Mouse (Mus musculus) midbrain, embryonic 16.5 days (tissue): ENCODE data around the gene Ybx2. TPM values are rescaled to one million over a fixed set of nuclear protein-coding genes. Genes with fewer than 3 reads are reported as not detected.

ENCODE experiments used
- ATAC-seq: fragments of 200-750 bp; cut with Nextera tagmentation; 2 replicates; pipeline ENCODE4 v1.8.0; 2017; ENCODE audit warnings: moderate TSS enrichment
- H3K27ac ChIP-seq: fragments of 300-500 bp; sonication (generic); 2 replicates; pipeline ENCODE4 v1.5.1; 2014; ENCODE audit warnings: mild to moderate bottlenecking, low read length, mixed read lengths
- H3K27me3 ChIP-seq: fragments of 300-500 bp; sonication (generic); 2 replicates; pipeline ENCODE4 v1.6.1; 2014; ENCODE audit warnings: low read depth, low read length, mixed read lengths; ENCODE audit not compliant: control insufficient read depth, insufficient read depth
- H3K36me3 ChIP-seq: fragments of 300-500 bp; sonication (generic); 2 replicates; pipeline ENCODE4 v1.6.1; 2014; ENCODE audit warnings: mild to moderate bottlenecking, low read length, moderate library complexity, mixed read lengths; ENCODE audit not compliant: control insufficient read depth, insufficient read depth
- H3K4me1 ChIP-seq: fragments of 300-500 bp; sonication (generic); 2 replicates; pipeline ENCODE4 v1.6.1; 2014; ENCODE audit warnings: mild to moderate bottlenecking, low read length, mixed read lengths; ENCODE audit not compliant: control insufficient read depth, insufficient read depth
- H3K4me2 ChIP-seq: fragments of 300-500 bp; sonication (generic); 2 replicates; pipeline ENCODE4 v1.6.1; 2014; ENCODE audit warnings: mild to moderate bottlenecking, low read length, mixed read lengths
- H3K4me3 ChIP-seq: fragments of 300-500 bp; sonication (generic); 2 replicates; pipeline ENCODE4 v1.5.1; 2014; ENCODE audit warnings: low read depth, mild to moderate bottlenecking, low read length, moderate library complexity, mixed read lengths
- H3K9ac ChIP-seq: fragments of 300-500 bp; sonication (generic); 2 replicates; pipeline ENCODE4 v1.6.1; 2014; ENCODE audit warnings: low read depth, low read length, mixed read lengths
- H3K9me3 ChIP-seq: fragments of 300-500 bp; sonication (generic); replicated peaks from 2 replicates; pipeline ENCODE4 v1.6.1; 2014; ENCODE audit warnings: mild to moderate bottlenecking, low read length, mixed read lengths; ENCODE audit not compliant: control insufficient read depth, poor library complexity, severe bottlenecking
- WGBS: fragments of 180-500 bp; shearing (Covaris S2); extraction: QIAGEN DNeasy Blood & Tissue Kit; methylation state at CpG from one replicate; pipeline ENCODE4 v1.1.7; 2014; 5-methylcytosine and 5-hydroxymethylcytosine counted together
- polyA plus RNA-seq: library from polyadenylated mRNA; unstranded; fragments of >200 nt; fragmentation: Nextera tagmentation; extraction: Ambion mirVana; gene quantifications from 2 replicates; pipeline ENCODE4 v1.2.1, GENCODE M21; 2015

Gene Ybx2
- polyA plus RNA-seq, 1 experiment from 2014 or later = 7.2 TPM

DNA sequence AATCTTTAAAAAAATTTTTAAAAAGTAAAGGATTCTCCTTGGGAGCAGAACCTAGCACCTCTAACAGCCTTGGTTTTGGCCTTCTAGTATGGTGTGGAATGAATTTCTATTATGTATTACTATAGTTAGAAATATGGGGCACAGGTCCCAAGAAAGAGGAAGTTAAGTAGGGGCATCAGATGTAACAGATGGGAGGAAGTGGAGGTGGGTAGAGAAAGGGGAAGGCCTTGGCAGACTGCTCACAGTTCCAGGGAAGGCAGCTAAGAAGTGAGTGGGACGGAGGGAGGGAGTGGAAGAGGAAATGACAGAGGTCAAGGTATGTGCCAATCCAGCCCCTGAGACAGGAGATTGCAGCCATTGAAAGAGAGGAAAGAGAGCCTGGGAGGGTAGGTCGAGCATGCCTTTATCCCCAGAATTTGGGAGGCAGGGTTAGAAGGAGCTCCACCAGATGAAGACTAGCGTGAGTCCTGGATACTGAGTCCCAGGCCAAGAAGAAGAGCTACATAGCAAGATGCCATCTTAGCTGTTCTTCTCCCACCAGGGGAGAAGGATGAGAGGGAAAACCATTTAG lies 4.5 kb upstream of the Ybx2 start:
- no peak overlapping the region for H3K4me2 ChIP-seq
- no peak for ATAC-seq
- H3K4me3 ChIP-seq = no peak overlapping the region
- no peaks in the 10 kb centered on the region for H3K27me3 ChIP-seq
- H3K27ac ChIP-seq = no peak overlapping the region
- WGBS = 77% methylated on average over 3 of the region's 3 CpGs
- no peaks in the 10 kb centered on the region for H3K36me3 ChIP-seq
- peaks cover 3% of the 10 kb centered on the region; the same call in 1 of the 2 replicates for H3K4me1 ChIP-seq
- no peaks in the 10 kb centered on the region for H3K9me3 ChIP-seq
- H3K9ac ChIP-seq = no peak overlapping the region

DNA sequence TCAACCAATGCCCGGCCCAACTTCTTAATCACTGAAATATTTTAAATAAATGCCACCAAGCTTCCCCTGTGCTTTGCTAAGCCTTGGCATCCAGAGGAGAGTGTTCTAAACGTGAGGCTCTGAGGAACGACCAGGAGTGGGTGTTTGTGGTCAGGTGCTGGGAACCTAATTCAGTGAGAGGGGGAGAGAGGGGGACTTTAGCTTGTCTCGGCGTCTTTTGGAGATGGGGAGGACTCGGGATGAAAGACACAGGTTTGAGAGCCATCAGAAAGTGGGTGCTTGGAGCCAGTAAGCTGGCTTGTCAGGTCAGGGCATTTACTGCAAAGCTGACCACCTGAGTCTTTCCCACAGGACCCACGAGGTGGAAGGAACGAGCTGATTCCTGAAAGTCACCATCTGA lies 3.8 kb upstream of the Ybx2 start:
- Histone ChIP-seq H3K4me3 (no peak overlapping the region), H3K36me3 (no peaks in the 10 kb centered on the region), H3K4me2 (no peak overlapping the region), H3K27me3 (peaks cover 1% of the 10 kb centered on the region), H3K4me1 (peaks cover 4% of the 10 kb centered on the region; the same call in 1 of the 2 replicates), H3K27ac (no peak overlapping the region), H3K9me3 (no peaks in the 10 kb centered on the region), H3K9ac (no peak overlapping the region)
- ATAC-seq = no peak
- WGBS = 79% methylated on average over 8 of the region's 8 CpGs

DNA sequence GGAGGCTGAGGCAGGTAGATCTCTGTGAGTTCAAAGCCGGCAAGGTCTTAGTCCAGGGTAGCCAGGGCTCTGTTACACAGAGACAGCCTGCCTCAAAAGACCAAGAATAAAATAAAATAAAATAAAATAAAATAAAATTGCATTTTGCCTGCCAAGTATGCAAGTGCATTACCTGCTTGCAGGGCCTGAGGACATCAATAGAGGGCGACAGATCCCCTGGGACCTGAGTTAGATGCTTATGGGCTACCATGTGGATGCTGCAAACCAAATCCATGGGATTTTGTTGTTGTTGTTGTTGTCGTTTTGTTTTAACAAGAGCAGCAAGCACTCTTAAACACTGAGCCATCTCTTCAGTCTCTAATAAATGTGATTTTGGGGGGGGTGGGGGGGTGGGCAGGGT lies 3.3 kb upstream of the Ybx2 start:
- Histone ChIP-seq H3K36me3 (no peaks in the 10 kb centered on the region), H3K4me3 (no peak overlapping the region), H3K9ac (no peak overlapping the region), H3K4me1 (peaks cover 4% of the 10 kb centered on the region; the same call in 1 of the 2 replicates), H3K4me2 (no peak overlapping the region), H3K27me3 (peaks cover 6% of the 10 kb centered on the region), H3K9me3 (no peaks in the 10 kb centered on the region), H3K27ac (no peak overlapping the region)
- WGBS = 35% methylated on average over 3 of the region's 3 CpGs
- no peak for ATAC-seq

DNA sequence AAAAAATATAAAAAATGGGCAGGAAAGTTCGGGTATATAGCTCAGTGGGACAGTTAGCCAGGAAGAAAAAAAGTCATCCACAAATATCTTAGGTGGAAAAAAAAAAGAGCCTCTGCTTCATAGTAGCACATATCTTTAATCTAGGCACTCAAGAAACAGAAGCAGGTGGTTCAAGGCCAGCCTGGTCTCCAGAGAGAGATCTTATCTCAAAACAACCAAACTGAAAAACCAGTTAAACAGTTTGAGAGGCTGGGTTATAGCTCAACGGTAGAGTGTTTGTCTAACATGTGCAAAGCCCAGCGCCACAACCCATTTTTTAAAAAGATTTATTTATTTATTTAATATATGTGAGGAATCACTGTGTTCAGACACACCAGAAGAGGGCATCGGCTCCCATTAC lies 2.5 kb upstream of the Ybx2 start:
- no peaks in the 10 kb centered on the region for H3K36me3 ChIP-seq
- peaks cover 13% of the 10 kb centered on the region for H3K27me3 ChIP-seq
- ATAC-seq = no peak
- H3K4me2 ChIP-seq = no peak overlapping the region
- no peak overlapping the region for H3K4me3 ChIP-seq
- peaks cover 4% of the 10 kb centered on the region; the same call in 1 of the 2 replicates for H3K4me1 ChIP-seq
- 78% methylated on average over 4 of the region's 4 CpGs for WGBS
- H3K27ac ChIP-seq = no peak overlapping the region
- H3K9me3 ChIP-seq = no peaks in the 10 kb centered on the region
- no peak overlapping the region for H3K9ac ChIP-seq

DNA sequence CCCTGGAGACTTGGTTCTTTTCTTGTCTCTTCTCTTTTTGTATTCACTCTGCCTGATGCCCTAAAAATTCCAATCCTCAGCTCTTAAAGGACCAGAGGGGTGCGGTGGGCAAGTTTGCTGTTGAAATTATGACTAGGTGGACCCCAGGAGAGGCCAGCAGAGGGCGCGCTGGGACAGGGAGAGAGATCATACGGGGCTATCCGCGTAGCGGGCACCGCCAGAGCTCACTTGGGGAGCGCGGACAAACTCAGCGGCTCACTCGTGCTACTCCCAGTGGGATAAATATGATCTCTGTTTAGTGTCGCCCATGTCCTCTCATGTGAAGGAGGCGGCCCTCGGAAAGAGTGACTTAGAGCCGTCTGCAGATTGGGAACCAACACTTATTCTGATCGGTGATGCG lies 1.4 kb upstream of the Ybx2 start:
- under 1% methylated on average over 18 of the region's 18 CpGs for WGBS
- 0 out of 2 replicates have a peak overlapping the region, but pooled peaks have one; percentile 1 for H3K4me3 ChIP-seq
- no peak overlapping the region for H3K27ac ChIP-seq
- H3K36me3 ChIP-seq = no peaks in the 10 kb centered on the region
- H3K4me2 ChIP-seq = peak overlapping the region; percentile 25
- H3K9ac ChIP-seq = no peak overlapping the region
- peaks cover 4% of the 10 kb centered on the region; the same call in 1 of the 2 replicates for H3K4me1 ChIP-seq
- ATAC-seq = 0 out of 2 replicates have a peak, but pooled peaks have one; percentile 30
- peaks cover 19% of the 10 kb centered on the region for H3K27me3 ChIP-seq
- H3K9me3 ChIP-seq = no peaks in the 10 kb centered on the region

DNA sequence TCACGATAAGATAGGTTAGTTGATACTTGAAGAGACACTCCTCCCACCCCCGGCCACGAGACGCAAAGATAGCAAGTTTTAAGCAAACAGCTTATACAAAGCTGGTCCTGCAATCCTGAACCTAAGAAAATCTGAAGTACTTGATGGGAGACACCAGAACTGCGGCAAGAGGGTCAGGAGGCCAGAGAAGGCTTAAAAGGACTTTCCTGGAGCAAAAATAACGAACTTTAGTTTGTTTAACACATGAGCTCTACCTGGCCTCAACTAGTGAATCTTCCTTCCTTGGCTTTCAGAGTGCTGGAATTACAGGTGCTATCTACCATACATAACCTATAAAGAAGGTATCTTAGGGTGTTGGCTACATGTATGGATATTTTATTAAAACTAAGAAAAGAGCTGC lies 915 bp upstream of the Ybx2 start:
- no peak overlapping the region for H3K4me3 ChIP-seq
- ATAC-seq = no peak
- H3K27me3 ChIP-seq = peaks cover 19% of the 10 kb centered on the region
- H3K36me3 ChIP-seq = no peaks in the 10 kb centered on the region
- no peaks in the 10 kb centered on the region for H3K9me3 ChIP-seq
- H3K4me2 ChIP-seq = peak overlapping the region; percentile 25; the same call in 1 of the 2 replicates
- no peak overlapping the region for H3K27ac ChIP-seq
- H3K9ac ChIP-seq = no peak overlapping the region
- peaks cover 4% of the 10 kb centered on the region; the same call in 1 of the 2 replicates for H3K4me1 ChIP-seq
- WGBS = 23% methylated on average over 6 of the region's 6 CpGs

DNA sequence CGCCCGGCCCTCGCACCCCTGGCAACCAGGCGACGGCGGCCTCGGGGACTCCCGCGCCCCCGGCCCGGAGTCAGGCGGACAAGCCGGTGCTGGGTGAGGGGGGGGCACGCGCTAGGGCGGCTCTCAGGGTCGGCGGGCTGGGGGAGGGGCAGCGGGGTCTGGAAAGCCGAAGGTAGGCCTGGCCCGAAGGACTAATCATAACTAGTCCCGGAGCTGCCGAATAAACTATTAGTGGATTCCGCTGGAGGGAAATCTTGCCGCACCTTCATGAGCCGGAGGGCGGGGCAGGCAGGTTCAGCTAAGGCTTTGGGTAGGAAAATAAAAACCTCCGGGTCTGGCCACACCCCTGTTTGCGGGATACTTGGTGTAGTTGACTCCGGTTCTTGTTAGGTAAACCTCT lies 560 bp downstream of the Ybx2 start:
- WGBS = 1% methylated on average over 28 of the region's 30 CpGs
- Histone ChIP-seq H3K36me3 (no peaks in the 10 kb centered on the region), H3K9me3 (no peaks in the 10 kb centered on the region), H3K9ac (peak overlapping the region; percentile 68), H3K27ac (no peak overlapping the region), H3K4me3 (peak overlapping the region; percentile 66), H3K4me1 (peaks cover 4% of the 10 kb centered on the region; the same call in 1 of the 2 replicates), H3K27me3 (peaks cover 19% of the 10 kb centered on the region), H3K4me2 (peak overlapping the region; percentile 97)
- no peak; the same call in 1 of the 2 replicates for ATAC-seq

DNA sequence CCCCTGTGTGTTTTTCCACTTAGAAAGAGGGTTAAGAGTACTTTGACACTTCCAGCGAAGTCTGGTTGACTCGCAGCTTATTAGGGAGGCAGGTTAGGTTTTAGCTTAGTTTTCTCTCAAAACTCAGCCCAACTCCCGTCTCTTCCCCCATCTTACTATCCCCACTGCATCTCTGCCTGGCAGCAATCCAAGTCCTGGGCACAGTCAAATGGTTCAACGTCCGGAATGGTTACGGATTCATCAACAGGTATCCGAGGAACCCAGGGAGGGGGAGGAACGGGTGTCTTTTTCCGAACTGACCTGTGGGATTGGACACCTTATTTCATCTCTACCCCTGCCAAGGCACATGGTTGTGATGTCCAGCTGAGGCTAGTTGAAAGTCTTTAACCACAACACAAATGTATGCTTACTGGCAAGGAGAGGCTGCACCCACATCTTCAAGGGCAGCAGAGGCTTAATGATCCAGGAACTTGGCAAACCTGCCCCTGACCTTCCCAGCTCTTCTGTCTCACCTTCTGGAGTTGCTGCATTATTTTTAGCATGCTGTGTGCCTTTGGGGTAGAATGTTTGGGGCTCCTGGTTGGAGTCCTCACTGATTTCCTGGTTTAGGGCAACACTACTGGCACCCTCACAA lies 1.2 kb downstream of the Ybx2 start:
- H3K27me3 ChIP-seq = peaks cover 19% of the 10 kb centered on the region
- ATAC-seq = no peak
- H3K9ac ChIP-seq = no peak overlapping the region
- H3K4me1 ChIP-seq = peaks cover 4% of the 10 kb centered on the region; the same call in 1 of the 2 replicates
- peak overlapping the region; percentile 97 for H3K4me2 ChIP-seq
- H3K4me3 ChIP-seq = no peak overlapping the region
- WGBS = 42% methylated on average over 9 of the region's 9 CpGs
- H3K27ac ChIP-seq = no peak overlapping the region
- no peaks in the 10 kb centered on the region for H3K36me3 ChIP-seq
- no peaks in the 10 kb centered on the region for H3K9me3 ChIP-seq

DNA sequence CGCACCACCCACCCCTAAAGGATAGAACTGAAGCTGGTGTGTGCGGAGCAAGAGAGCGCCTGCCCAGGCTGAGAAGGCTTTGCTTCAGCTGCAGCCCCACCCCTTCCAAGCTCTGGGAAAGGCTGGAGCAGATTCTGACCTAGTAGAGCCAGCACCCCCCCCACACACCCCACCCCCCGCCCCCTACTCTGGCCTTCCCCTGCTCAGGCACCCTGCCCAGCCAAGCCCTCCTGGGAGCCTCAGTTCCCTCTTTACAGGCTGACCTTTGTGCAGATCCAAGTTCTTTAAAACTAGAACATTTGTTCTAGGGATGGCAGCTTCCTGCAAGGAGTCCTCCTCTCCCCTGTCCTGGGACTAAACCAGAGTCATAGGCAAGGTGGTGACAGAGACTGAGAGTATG lies 1.8 kb downstream of the Ybx2 start:
- 29% methylated on average over 4 of the region's 4 CpGs for WGBS
- no peak overlapping the region for H3K9ac ChIP-seq
- no peak overlapping the region for H3K4me3 ChIP-seq
- H3K36me3 ChIP-seq = no peaks in the 10 kb centered on the region
- H3K27me3 ChIP-seq = peaks cover 19% of the 10 kb centered on the region
- H3K4me2 ChIP-seq = no peak overlapping the region
- no peak overlapping the region for H3K27ac ChIP-seq
- no peaks in the 10 kb centered on the region for H3K9me3 ChIP-seq
- peaks cover 4% of the 10 kb centered on the region; the same call in 1 of the 2 replicates for H3K4me1 ChIP-seq
- no peak for ATAC-seq
